Mouse (Mus musculus) embryonic facial prominence, embryonic 11.5 days (tissue): ENCODE measurements around the gene Grin3a. TPM values are rescaled to one million over a fixed set of nuclear protein-coding genes. Genes with fewer than 3 reads are reported as not detected.

Experiments used
- polyA plus RNA-seq: library from polyadenylated mRNA; unstranded; fragments of >200 nt; fragmentation: Nextera tagmentation; extraction: Ambion mirVana; gene quantifications from 2 replicates; pipeline ENCODE4 v1.2.1, GENCODE M21; 2014

Gene Grin3a
- polyA plus RNA-seq, 1 experiment from 2014 or later = 1.1 TPM

Other genes starting within 250 kb of the Grin3a start
- gene Tmem246, start 247.9 kb downstream of the Grin3a start, polyA plus RNA-seq = 16.1 and 17.6 TPM in 2 replicates
- gene Rnf20, start 213.7 kb downstream of the Grin3a start, polyA plus RNA-seq = 70.7 and 77.3 TPM in 2 replicates
- gene Ppp3r2, start 163.7 kb downstream of the Grin3a start, polyA plus RNA-seq = not detected in 2 replicates